Mouse (Mus musculus): Measurements from ENCODE around the gene Grpel1. TPM values are rescaled to one million over a fixed set of nuclear protein-coding genes. Genes with fewer than 3 reads are reported as not detected.

The Grpel1 gene
- polyA plus RNA-seq, 1 experiment from 2014 or later: 53.2 TPM

DNA sequence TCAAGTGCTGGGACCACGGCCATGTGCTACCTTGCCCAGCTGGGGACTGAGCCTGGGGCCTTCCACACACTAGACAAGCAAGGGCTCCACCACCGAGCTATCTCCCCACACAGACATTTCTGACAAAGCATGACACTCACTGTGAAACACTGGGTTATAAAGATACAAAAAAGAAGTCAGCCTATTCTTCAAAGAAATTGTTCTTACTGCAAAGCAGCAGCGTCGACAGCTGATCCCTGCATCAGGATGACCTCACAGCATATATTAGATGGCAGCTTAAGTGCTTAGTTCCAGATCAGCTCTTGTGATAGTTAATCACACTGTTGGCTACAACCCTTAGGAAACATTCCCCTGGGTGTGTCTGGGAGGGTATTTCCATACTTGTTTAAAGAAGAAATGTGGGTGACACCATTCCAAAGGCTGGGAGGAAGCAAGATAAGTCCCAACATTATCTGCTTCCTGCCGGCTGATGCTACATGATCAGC lies 58.5 kb downstream of the Grpel1 start:
- H3K9me3 ChIP-seq (ENCODE audit: low read depth, low read length): no peaks in the 10 kb centered on the region
- peaks cover 51% of the 10 kb centered on the region; the same call in 1 of the 2 replicates for H3K36me3 ChIP-seq (ENCODE audit: insufficient read depth)
- H3K9ac ChIP-seq: no peak overlapping the region
- 69% methylated on average over 5 of the region's 5 CpGs for WGBS
- no peak overlapping the region for H3K4me2 ChIP-seq
- H3K4me1 ChIP-seq (ENCODE audit: insufficient read depth): no peaks in the 10 kb centered on the region
- ATAC-seq (ENCODE audit: insufficient read depth): no peak
- H3K27me3 ChIP-seq (ENCODE audit: insufficient read depth, low read length): no peaks in the 10 kb centered on the region
- no peak overlapping the region for H3K4me3 ChIP-seq (ENCODE audit: low read depth, low read length)
- TF ChIP-seq CTCF (IDR thresholded peaks at IDR 0.05; ENCODE audit: low read depth): no peak
- DNase-seq: no peak
- H3K27ac ChIP-seq (ENCODE audit: low read depth): no peak overlapping the region

Other genes with a start within 250 kb of the Grpel1 start
- gene Sorcs2, start 66.9 kb upstream of the Grpel1 start, polyA plus RNA-seq (2014; fragmentation: Nextera tagmentation; extraction: Ambion mirVana): 17.5 and 20.6 TPM in 2 replicates
- 2.7 and 3.5 TPM in 2 replicates for gene Tada2b, start 19.3 kb downstream of the Grpel1 start, polyA plus RNA-seq (2014; fragmentation: Nextera tagmentation; extraction: Ambion mirVana)
- gene Ccdc96, start 19.6 kb downstream of the Grpel1 start, polyA plus RNA-seq (2014; fragmentation: Nextera tagmentation; extraction: Ambion mirVana): 0.28 and 0.54 TPM in 2 replicates
- gene Tbc1d14, start 128.3 kb downstream of the Grpel1 start, polyA plus RNA-seq (2014; fragmentation: Nextera tagmentation; extraction: Ambion mirVana): 31.1 and 31.3 TPM in 2 replicates
- 23.7 and 25.5 TPM in 2 replicates for gene D5Ertd579e, start 231.0 kb downstream of the Grpel1 start, polyA plus RNA-seq (2014; fragmentation: Nextera tagmentation; extraction: Ambion mirVana)